Mouse (Mus musculus) kidney, adult 11 months (tissue): ENCODE measurements around the gene Nop10.
"Not testable (repeated sequence)": the region's sequence is repeated elsewhere in the genome, so short reads cannot be mapped to it uniquely, and the experiment has no call there.

Experiments used
- DNase-seq: peaks from one replicate; pipeline ENCODE4 v3.0.0; 2022

The Nop10 gene

DNA sequence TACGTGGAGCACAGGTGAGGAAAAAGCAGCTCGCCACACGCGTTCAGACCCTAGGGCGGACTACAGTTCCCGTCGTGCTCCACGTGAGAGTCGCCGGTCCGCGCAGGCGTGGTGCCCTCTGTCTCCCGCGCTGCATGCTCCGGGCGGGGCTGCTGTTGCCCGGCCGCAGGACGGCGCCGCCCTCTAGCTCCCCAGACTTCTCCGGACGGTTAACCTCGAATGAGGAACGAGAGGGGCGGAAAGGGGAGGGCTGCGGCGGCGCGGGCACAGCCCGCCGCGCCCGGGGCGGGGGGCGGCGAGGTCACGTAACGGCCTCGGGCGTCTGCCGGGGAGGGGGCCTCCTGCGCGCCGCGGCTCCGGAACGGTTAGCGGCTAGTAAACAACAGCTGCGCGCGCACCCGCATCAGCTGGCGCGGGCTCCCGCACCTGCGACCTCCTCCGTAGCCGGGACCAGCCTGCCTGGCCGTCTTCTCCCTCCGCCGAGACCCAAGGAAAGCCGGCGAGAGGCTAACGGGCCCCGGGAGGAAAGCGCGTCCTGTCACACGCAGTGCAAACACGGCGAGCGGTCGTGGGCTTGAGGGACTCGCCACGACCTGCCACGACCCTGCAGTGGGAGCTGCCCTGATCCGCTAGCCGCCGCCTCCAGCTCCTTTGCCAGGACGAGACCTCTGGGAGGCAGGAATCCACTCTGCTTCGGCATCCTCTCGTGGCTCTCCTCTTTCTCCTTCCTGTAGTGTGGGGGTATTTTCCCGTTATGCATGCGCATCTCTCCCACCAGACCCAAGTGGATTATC is 3.9 kb downstream of the Nop10 start, which contains the start of gene Slc12a6:
Slc12a6 (plus strand) TSS at position 378 of the 794 bp plus-strand sequence.
- DNase-seq, result peak; percentile 93

DNA sequence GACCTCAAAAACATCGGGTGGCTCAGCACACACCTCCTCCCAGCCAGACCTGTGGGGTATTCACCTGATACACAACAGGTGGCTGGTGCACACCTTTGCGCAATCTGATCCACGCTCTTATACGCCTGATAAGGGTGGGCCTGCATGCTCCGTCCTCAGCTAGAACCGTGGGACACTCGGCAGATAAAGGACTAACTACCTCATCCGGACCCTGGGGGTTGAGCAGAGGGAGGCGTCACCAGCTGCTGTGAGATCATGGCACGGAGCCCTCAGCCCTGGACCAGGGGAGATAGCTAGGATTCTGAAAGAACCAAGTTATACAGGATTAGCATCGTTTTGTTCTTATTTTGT is 4.5 kb downstream of the Nop10 start, which contains the start of gene Gm21985:
Gm21985 (plus strand) TSS at position 73 of the 351 bp plus-strand sequence.
- peak; percentile 44 for DNase-seq

DNA sequence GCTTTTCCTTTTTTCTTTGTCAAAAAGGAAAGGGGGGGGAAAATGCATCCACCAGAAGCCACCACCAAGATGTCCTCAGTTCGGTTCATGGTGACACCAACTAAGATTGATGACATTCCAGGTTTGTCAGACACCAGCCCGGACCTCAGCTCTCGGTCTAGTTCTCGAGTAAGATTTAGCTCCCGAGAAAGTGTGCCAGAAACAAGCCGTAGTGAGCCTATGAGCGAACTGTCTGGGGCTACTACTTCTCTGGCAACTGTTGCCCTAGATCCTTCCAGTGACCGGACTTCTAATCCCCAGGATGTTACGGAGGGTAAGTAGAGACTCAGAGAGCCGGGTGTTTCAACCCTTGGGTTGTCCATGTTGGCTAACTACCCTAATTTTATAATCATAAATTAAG is 5.1 kb downstream of the Nop10 start:
- no peak for DNase-seq

DNA sequence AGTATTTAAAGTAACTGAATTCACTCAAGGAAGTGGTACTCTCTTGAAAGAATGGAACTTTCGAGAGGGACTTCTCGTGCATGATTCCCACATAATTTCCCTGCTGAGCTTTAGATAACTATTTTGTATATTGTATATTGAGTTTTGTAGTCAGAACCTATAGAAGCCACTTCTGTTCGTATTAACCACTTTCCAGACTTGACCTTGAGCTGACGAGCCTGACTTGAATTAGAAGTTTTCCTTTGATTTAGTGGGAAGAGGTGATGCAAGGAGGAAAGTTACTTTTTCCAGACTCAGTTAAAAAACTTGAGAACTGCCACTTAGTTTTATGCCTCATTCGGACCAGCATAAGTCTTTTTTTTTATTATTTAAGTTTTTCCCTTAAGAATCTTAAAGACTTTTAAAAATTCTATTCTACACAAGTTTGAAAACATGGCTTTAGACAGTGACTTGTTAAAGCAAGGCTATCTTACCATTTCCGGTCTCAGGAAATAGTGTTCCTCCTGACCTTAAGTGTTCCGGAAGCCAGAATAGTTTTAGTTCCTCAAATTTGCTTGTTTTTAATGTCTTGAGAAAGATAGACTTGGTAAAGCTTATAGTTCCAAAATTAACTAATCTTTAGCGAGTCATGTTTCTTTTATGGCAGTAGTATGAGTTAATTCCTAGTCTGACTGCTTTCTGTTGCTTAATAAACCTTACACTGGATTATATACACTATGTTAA is 6.0 kb downstream of the Nop10 start:
- no peak for DNase-seq

DNA sequence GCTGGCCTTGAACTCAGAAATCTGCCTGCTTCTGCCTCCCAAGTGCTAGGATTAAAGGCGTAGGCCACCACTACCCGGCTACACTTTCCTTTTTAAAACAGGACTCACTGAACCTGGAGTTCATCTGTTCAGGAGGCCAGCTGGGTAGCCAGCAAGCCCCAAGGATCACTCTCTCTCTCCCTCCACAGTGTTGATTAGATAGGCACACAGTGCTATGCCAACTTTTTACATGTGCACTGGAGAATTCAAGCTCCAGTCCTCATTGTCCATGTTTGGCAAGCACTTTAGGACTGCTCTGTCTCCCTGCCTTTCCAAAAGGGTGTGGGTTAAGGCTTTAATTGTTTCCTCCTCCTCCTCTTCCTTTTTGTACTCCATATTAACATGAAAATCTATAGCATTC is 8.3 kb downstream of the Nop10 start:
- no peak for DNase-seq

DNA sequence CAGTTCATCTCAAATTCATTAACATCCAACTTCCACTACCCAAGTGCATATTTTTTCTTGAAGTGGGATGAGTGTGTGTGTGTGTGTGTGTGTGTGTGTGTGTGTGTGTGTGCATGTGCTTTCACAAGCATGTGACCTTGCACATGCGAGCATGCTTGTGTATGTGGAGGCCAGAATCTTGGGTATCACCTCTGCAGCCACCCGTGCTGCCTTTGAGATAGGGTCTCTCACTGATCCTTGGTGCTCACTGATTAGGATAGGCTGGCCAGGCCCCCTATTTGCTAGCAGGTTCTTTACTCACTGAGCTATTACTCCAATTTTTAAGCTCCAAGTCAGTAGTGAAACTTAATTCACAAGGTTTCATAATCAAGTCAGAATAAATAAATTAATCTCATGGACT is 11.2 kb downstream of the Nop10 start:
- no peak for DNase-seq

DNA sequence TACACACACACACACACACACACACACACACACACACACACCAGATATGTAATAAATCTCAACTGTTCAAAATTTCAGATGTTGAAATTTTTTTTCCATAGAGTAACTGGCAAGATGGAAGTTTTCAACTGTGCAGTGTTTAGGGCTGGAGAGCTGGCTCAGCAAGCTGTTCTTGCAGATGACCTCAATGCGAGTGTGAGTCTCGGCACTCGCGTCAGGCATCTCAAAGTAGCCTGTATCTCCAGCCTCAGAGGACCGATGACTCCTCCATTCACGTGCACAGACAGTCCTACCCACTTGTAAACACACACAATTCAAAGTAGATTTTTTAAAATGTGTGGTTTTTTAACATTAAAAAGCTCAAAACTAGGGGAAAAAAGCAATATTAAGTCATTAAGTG is 11.7 kb downstream of the Nop10 start:
- DNase-seq, result no peak

DNA sequence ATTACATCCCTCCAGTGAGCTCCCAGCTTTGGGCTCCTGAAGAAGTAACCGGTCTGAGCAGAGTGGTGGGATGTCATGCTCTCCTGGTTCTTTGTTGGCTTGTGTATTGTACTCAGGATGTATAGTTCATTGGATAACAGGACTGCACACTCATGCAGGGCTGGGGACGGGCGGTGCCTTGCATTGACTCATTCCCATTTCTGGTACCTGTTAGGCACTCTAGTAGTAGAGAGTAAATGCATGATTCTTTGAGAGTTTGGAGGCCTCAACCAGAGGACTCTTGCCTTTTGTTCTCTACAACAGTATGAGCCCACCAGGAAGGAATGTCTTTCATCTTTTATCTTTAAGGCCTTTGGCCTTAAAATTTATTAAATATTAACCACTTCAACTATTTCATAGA is 15.1 kb downstream of the Nop10 start:
- DNase-seq, result no peak

DNA sequence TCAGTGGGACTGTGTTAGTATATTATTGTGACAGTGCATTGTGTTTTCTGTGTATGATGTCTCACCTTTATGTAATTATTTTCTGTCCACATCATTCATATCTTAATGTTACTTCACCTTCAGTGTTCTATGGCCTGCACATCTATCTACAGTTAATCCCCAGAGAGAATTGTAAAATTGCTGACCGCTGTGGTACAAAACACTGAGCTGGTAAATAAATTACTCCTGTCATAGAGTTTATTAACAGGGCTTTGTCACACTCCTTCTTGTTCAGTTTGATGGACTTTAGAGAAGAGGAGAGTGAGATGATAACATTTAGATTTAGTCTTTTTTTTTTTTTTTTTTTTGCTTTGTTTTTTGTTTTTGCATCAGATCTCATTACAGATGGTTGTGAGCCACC is 21.1 kb downstream of the Nop10 start:
- no peak for DNase-seq

DNA sequence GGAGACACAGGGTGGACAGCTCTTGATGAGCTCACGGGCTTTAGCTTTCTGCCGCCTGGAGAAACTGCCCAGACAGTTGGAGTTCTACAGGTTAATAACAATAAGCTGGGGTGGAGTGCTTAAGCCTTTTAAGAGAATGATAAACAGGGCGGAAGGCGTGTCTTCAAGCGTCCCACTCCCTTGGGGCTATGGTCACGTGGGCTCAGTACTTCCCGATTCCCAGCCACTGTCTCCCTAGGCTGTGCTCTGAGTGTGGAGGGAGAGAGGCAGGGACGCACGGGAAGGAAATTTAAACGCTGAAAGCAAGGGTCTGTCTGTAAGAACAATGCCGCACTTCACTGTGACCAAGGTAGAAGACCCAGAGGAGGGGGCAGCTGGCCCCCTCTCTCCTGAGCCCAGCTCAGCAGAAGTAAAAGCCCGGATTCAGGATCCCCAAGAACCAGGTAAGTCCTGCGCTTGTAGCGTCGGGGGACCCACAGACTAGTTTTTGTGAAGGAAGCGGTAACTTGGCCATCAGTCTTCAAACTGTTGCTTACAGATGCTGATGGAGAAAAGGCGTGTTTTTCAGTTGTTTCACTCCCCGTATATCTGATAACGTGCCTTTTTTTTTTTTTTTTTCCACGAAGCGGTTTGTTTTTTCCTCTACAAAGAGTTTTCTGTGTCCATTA is 22.8 kb downstream of the Nop10 start:
- DNase-seq, result peak; percentile 83

DNA sequence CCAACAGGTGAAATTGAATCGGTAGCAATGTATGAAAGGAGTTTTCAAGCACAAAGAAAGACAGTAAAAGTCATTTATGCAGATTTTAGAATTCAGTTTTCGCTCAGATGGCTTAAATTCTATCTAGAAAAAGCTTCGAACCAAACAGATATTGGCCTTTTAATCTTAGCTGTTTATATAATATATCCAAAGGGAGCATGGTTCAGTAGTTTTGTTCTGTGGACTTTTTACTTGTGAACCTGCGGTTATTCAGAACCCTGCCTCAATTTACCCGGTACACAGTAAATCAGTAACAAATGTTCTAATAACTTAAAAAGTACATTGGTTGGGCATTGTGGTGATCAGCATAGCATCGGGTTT is 23.3 kb downstream of the Nop10 start:
- DNase-seq, result no peak

DNA sequence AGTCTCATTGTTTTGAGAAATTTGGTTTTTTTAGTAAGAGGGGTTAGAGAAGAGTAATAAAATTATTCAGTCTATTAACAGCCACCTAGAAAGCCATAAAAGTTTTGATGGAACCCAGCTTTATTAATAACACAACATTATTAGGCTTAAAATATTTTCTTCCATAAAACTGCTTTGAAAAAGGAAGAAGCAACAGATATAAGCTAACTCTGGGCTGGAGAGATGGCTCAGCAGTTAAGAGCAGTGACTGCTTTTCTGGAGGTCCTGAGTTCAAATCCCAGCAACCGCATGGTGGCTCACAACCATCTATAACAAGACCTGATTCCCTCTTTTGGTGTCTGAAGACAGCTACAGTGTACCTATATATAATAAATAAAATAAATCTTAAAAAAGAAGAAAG is 24.3 kb downstream of the Nop10 start:
- not testable (repeated sequence) for DNase-seq

DNA sequence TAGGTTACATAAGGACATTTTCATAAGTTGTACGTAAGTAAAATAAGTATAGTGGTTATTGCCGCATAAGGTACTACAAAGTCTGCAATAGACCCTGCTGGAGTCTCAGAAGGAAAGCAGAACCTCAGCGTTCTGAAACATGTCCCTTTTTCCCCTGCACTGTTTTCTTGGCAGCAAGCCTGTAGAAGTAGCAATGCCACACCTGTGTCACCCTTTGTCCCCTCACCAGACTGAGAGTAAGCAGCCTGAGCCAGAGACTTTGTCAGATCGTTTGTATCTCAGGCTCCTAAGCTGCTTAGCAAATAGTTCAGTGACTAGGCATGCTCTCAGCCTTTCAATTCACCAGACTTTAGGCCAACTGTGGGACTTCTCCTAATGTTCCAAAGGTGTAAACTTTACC is 25.3 kb downstream of the Nop10 start:
- no peak for DNase-seq

DNA sequence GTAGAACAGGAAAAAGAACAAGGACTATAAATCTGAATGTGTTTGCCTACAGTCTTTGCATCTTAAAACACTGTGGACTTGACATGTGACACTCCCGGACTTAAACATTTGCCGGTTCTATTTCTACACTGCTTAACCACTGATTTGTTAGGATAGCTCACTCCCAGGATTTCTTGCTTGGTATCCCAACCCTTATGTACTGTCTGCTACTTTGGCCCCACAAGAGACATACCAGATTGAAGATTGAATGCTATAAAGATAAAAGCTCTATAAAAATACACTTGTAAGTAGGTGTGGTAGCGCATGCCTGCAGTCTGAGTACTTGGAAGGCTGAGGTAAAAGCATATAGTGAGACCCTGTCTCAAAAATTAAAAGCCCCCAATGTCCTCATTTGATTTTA is 27.8 kb downstream of the Nop10 start:
- DNase-seq, result no peak

DNA sequence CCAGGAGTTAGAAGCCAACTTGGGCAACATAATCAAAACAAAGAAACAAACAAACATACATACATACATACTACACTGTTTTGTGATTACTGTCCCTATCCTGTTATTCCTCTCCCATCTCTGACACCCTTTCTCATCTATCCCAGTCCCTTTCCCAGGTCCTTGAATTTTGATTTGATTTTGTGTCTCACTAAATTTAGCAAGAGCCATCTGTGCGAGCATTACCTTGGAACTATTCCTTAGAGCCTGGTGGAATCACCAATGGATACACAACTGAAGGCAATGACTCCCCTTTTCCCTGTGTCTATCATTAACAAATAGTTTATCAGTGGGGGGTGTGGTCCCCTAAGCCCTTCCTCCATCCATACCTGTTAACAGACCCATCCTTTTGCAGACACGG is 31.1 kb downstream of the Nop10 start:
- no peak for DNase-seq

DNA sequence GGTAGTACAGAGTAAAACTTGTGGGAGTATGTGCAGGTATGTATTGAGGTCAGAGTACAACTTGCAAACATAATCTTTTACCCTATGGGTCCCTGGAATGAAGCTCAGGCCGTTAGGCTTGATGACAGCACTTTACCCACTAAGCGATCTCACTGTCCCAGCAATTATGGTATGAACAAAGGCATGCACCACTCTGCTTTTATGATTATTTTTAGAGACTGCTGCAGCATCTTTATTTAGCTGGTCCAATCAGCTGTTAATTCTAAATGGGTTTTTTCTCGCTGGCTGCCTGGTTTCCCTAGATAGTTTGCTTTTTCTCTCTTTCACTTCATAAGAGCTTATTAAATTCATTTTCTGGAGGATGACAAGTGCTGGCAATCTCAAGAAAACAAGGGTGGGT is 34.5 kb downstream of the Nop10 start:
- no peak for DNase-seq

DNA sequence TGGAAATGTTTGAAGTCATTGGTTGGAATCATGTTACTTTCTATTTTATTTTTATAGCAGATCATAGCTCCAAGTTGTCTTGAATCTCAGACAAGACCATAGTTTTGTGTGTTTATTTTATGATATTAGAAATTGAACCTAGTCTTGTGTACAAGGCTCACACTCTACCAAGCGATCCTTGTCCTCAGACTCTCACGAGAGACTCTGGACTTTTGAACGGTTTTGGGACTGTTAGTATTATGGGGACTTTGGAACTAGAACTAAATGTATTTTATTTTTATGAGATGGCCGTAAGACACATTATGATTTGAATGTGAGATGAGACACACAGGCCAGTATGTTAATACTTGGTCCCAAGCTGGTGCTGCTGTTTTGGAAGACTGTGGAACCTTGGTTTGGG is 36.5 kb downstream of the Nop10 start:
- no peak for DNase-seq

DNA sequence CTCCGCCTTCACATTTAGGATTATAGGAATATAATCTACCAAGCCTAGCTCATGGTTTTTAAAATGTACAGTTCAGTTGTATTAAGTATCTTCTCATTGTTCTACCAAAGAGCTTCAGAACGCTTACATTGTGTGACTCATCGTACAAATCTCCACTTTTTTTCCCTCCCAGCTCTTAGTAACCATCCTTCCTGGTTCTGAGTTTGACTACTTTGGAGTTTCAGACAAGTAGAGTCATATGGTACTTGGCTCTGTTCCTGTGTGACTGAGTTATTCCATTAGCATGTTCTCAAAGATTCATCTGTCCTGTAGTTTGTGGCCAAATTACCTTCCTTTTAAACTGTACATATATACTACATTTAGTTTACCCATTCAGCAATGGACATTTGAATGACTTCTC is 46.9 kb downstream of the Nop10 start:
- DNase-seq, result no peak

DNA sequence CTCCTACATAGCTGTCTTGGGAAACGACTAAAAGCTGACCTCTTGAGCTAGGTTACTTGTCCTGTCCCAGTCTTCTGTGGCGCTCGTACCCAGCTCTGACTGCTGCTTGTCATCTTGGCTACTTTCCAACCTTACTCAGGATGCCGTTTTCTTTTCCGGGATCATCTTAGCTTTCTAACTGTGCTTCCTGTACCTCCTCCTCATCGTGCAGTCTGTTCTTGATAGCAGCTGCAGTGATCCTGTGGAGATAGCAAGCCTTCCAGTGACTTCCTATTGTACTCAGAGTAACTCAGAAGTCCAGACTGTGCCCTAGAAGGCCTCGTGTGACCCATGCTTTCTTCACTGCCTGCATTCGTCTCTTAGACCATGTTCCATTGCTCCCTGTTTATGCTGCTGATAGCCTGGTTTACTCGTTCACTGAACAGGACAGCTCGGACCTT is 47.5 kb downstream of the Nop10 start:
- peak; percentile 12 for DNase-seq
